Mouse (Mus musculus): ENCODE results near the gene Ckm. TPM values are rescaled to one million over a fixed set of nuclear protein-coding genes. Genes with fewer than 3 reads are reported as not detected.

The Ckm gene
- 0.20 and 0.35 TPM in 2 replicates for polyA plus RNA-seq (2016; fragmentation: Nextera tagmentation; extraction: Ambion mirVana)

- Histone ChIP-seq H3K9ac (peak within 1 kb of the TSS; percentile 64), H3K4me2 (replicated peaks) (peak within 1 kb of the TSS; percentile 97), H3K27ac (no peak within 1 kb of the TSS), H3K27me3 (replicated peaks) (peaks cover 55% of the 10 kb centered on the region), H3K9me3 (0 out of 2 replicates have a peak, but pooled peaks cover 7% of the 10 kb centered on the region), H3K4me1 (peaks cover 17% of the 10 kb centered on the region), H3K36me3 (no peaks in the 10 kb centered on the region), H3K4me3 (peak within 1 kb of the TSS; percentile 52)
- no peak for ATAC-seq (ENCODE audit: low FRiP score, low read depth)
- WGBS: 59% methylated on average over 7 of the region's 7 CpGs
Measured at GRCm38 (mm10) chr7:19404476-19404875, at the start of gene Ckm. Gene Ckm, plus strand, starts transcription at chr7:19404776.

GRCm38 (mm10) chr7:19354991-19355390, 49.6 kb upstream of the Ckm start:
- no peak overlapping the region for H3K27ac ChIP-seq
- H3K4me1 ChIP-seq: peaks cover 11% of the 10 kb centered on the region
- H3K27me3 ChIP-seq (replicated peaks): no peaks in the 10 kb centered on the region
- no peak overlapping the region for H3K9ac ChIP-seq
- H3K9me3 ChIP-seq: no peaks in the 10 kb centered on the region
- 91% methylated on average over 5 of the region's 5 CpGs for WGBS
- H3K36me3 ChIP-seq: peaks cover 70% of the 10 kb centered on the region
- H3K4me3 ChIP-seq: no peak overlapping the region
- no peak for ATAC-seq (ENCODE audit: low FRiP score, low read depth)
- H3K4me2 ChIP-seq (replicated peaks): no peak overlapping the region

- Histone ChIP-seq H3K36me3 (peaks cover 60% of the 10 kb centered on the region), H3K27ac (no peak overlapping the region), H3K27me3 (replicated peaks) (no peaks in the 10 kb centered on the region), H3K9me3 (no peaks in the 10 kb centered on the region), H3K4me1 (peaks cover 18% of the 10 kb centered on the region), H3K9ac (no peak overlapping the region), H3K4me2 (replicated peaks) (no peak overlapping the region), H3K4me3 (no peak overlapping the region)
- ATAC-seq (ENCODE audit: low FRiP score, low read depth): no peak
- 66% methylated on average over 10 of the region's 10 CpGs for WGBS
Measured at GRCm38 (mm10) chr7:19356311-19356710, 48.3 kb upstream of the Ckm start.

- no peaks in the 10 kb centered on the region for H3K9me3 ChIP-seq
- H3K9ac ChIP-seq: peak overlapping the region; percentile 63; the same call in 1 of the 2 replicates
- no peak for ATAC-seq (ENCODE audit: low FRiP score, low read depth)
- 94% methylated on average over 25 of the region's 25 CpGs for WGBS
- no peaks in the 10 kb centered on the region for H3K27me3 ChIP-seq (replicated peaks)
- H3K4me1 ChIP-seq: peaks cover 29% of the 10 kb centered on the region
- no peak overlapping the region for H3K27ac ChIP-seq
- H3K4me2 ChIP-seq (replicated peaks): peak overlapping the region; percentile 99
- no peak overlapping the region for H3K4me3 ChIP-seq
- H3K36me3 ChIP-seq: peaks cover 46% of the 10 kb centered on the region
Measured at GRCm38 (mm10) chr7:19357381-19358375, 46.9 kb upstream of the Ckm start.

- 23% methylated on average over 13 of the region's 13 CpGs for WGBS
- Histone ChIP-seq H3K27ac (no peak overlapping the region), H3K9me3 (no peaks in the 10 kb centered on the region), H3K36me3 (peaks cover 37% of the 10 kb centered on the region), H3K9ac (peak overlapping the region; percentile 63), H3K4me3 (peak overlapping the region; percentile 67), H3K4me2 (replicated peaks) (peak overlapping the region; percentile 99), H3K4me1 (peaks cover 29% of the 10 kb centered on the region), H3K27me3 (replicated peaks) (no peaks in the 10 kb centered on the region)
- ATAC-seq (ENCODE audit: low FRiP score, low read depth): no peak
Measured at GRCm38 (mm10) chr7:19358634-19359033, 45.9 kb upstream of the Ckm start.

- Histone ChIP-seq H3K9me3 (no peaks in the 10 kb centered on the region), H3K4me3 (peak within 1 kb of the TSS; percentile 67), H3K36me3 (peaks cover 31% of the 10 kb centered on the region), H3K4me2 (replicated peaks) (peak within 1 kb of the TSS; percentile 99), H3K4me1 (peaks cover 29% of the 10 kb centered on the region), H3K27me3 (replicated peaks) (no peaks in the 10 kb centered on the region), H3K9ac (peak within 1 kb of the TSS; percentile 63), H3K27ac (no peak within 1 kb of the TSS)
- under 1% methylated on average over 31 of the region's 31 CpGs for WGBS
- ATAC-seq (ENCODE audit: low FRiP score, low read depth): peak; percentile 70
Measured at GRCm38 (mm10) chr7:19359299-19359891, 45.2 kb upstream of the Ckm start, which contains the start of the genes Cd3eap and Ppp1r13l. Gene Cd3eap, minus strand, starts transcription at chr7:19359483. Gene Ppp1r13l, plus strand, starts transcription at chr7:19359749.

GRCm38 (mm10) chr7:19359892-19360641, 44.5 kb upstream of the Ckm start:
- peak overlapping the region; percentile 63; the same call in 1 of the 2 replicates for H3K9ac ChIP-seq
- no peaks in the 10 kb centered on the region for H3K9me3 ChIP-seq
- H3K4me2 ChIP-seq (replicated peaks): peak overlapping the region; percentile 99
- ATAC-seq (ENCODE audit: low FRiP score, low read depth): peak; percentile 65
- H3K27me3 ChIP-seq (replicated peaks): no peaks in the 10 kb centered on the region
- WGBS: under 1% methylated on average over 45 of the region's 45 CpGs
- H3K36me3 ChIP-seq: peaks cover 24% of the 10 kb centered on the region
- no peak overlapping the region for H3K27ac ChIP-seq
- peaks cover 29% of the 10 kb centered on the region for H3K4me1 ChIP-seq
- peak overlapping the region; percentile 67 for H3K4me3 ChIP-seq

GRCm38 (mm10) chr7:19360944-19361343, 43.6 kb upstream of the Ckm start:
- ATAC-seq (ENCODE audit: low FRiP score, low read depth): peak; percentile 49; the same call in 1 of the 2 replicates
- Histone ChIP-seq H3K4me3 (peak overlapping the region; percentile 67), H3K9ac (peak overlapping the region; percentile 46; the same call in 1 of the 2 replicates), H3K9me3 (no peaks in the 10 kb centered on the region), H3K27me3 (replicated peaks) (no peaks in the 10 kb centered on the region), H3K36me3 (peaks cover 18% of the 10 kb centered on the region), H3K4me2 (replicated peaks) (peak overlapping the region; percentile 99), H3K27ac (no peak overlapping the region), H3K4me1 (peaks cover 29% of the 10 kb centered on the region)
- WGBS: under 1% methylated on average over 27 of the region's 27 CpGs

GRCm38 (mm10) chr7:19361720-19362119, 42.9 kb upstream of the Ckm start:
- Histone ChIP-seq H3K9me3 (no peaks in the 10 kb centered on the region), H3K27ac (no peak overlapping the region), H3K9ac (no peak overlapping the region), H3K4me1 (peaks cover 29% of the 10 kb centered on the region), H3K4me3 (peak overlapping the region; percentile 67), H3K27me3 (replicated peaks) (no peaks in the 10 kb centered on the region), H3K4me2 (replicated peaks) (peak overlapping the region; percentile 99), H3K36me3 (peaks cover 12% of the 10 kb centered on the region)
- no peak for ATAC-seq (ENCODE audit: low FRiP score, low read depth)
- WGBS: 16% methylated on average over 16 of the region's 16 CpGs

GRCm38 (mm10) chr7:19362276-19362675, 42.3 kb upstream of the Ckm start:
- H3K9ac ChIP-seq: no peak overlapping the region
- H3K36me3 ChIP-seq: peaks cover 8% of the 10 kb centered on the region
- H3K4me1 ChIP-seq: peaks cover 29% of the 10 kb centered on the region
- ATAC-seq (ENCODE audit: low FRiP score, low read depth): no peak
- peak overlapping the region; percentile 99; the same call in 1 of the 2 replicates for H3K4me2 ChIP-seq (replicated peaks)
- 60% methylated on average over 4 of the region's 4 CpGs for WGBS
- H3K9me3 ChIP-seq: no peaks in the 10 kb centered on the region
- H3K27ac ChIP-seq: no peak overlapping the region
- no peak overlapping the region for H3K4me3 ChIP-seq
- H3K27me3 ChIP-seq (replicated peaks): no peaks in the 10 kb centered on the region

- no peak overlapping the region for H3K9ac ChIP-seq
- H3K4me2 ChIP-seq (replicated peaks): peak overlapping the region; percentile 18; the same call in 1 of the 2 replicates
- 0 out of 2 replicates have a peak, but pooled peaks cover 4% of the 10 kb centered on the region for H3K27me3 ChIP-seq (replicated peaks)
- H3K27ac ChIP-seq: no peak overlapping the region
- WGBS: 6% methylated on average over 18 of the region's 18 CpGs
- peaks cover 19% of the 10 kb centered on the region for H3K4me1 ChIP-seq
- H3K9me3 ChIP-seq: no peaks in the 10 kb centered on the region
- no peak for ATAC-seq (ENCODE audit: low FRiP score, low read depth)
- no peak overlapping the region for H3K4me3 ChIP-seq
- no peaks in the 10 kb centered on the region for H3K36me3 ChIP-seq
Measured at GRCm38 (mm10) chr7:19363881-19364280, 40.7 kb upstream of the Ckm start.
